Mouse (Mus musculus) spleen, adult 10 weeks (tissue): ENCODE measurements around the gene Jtb. TPM values are rescaled to one million over a fixed set of nuclear protein-coding genes. Genes with fewer than 3 reads are reported as not detected.

ENCODE experiments used
- polyA plus RNA-seq: library from polyadenylated mRNA; stranded (reverse); fragments of 350-450 nt; fragmentation: Illumina TruSeq; extraction: RNeasy Lipid Tissue Mini Kit (QIAGEN cat#74804); gene quantifications from one replicate; pipeline ENCODE4 v1.2.3, GENCODE M21; 2015; ENCODE audit warnings: low replicate concordance; ENCODE audit not compliant: insufficient read depth

The Jtb gene
- 132 TPM for polyA plus RNA-seq

DNA sequence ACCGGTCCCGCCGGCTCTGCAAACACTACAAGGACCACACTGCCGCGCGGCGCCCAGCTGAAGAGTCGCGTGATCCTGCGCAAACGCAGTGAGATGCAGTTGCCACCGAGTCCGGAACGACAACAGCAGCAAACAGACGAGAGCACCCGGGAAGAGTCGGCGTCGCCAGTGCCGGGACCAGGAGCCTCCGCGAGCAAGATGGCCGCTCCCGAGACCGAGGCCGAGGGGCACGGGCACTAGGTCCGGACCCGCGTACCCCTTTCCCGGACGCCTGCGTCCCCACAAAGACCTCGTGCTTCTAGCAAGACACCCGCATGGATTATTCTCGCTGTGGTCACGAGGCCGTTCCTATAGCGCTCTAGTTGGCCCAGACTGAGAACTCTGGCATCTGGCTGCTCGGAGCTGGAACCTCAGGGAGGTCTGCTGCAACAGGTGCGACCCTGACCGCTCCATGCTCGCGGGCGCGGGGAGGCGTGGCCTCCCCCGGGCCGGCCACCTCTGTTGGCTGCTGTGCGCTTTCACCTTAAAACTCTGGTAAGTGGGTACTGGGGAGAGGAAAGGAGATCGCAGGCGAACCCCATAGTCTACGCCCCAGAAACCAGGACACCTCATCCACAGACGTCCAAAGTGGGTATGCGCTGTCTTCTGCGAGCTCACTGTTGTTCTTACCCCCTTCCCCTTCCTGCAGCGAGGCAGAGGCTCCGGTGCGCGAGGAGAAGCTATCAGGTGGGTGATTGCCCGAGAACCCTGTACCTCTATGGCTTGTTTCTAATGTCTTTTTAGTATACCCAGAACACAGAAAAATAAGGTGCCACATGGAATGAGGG is at the start of gene Jtb:
Jtb (plus strand) TSS at position 91 of the 827 bp plus-strand sequence.

DNA sequence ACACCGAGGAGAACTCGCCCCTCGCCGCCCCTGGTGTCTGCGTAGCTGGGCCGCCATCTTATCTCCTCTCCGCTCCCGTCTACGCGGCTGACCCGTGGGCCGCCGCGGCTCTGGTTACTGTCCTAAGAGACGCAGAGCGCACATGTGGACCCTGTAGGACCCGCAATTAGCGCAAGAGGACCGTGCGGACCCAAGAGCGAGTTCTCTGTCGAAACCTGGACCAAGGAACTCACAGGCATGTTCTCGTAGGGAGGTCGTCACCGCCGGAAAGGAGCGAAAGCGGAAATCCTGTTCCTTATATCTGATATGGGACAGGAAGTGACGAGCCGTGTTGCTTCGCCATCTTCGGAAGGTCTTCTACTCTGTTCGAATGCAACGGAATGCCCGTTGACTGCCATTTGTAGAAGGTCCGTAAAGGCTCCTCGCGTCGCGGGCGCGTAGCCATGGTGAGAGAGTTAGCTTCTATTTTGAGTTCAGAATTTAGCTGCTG is 18.0 kb upstream of the Jtb start, which contains the start of the genes Rps27 and Rab13:
Rps27 (minus strand) TSS at position 275 of the 490 bp plus-strand sequence.
Rab13 (plus strand) TSS at position 319 of the 490 bp plus-strand sequence.

DNA sequence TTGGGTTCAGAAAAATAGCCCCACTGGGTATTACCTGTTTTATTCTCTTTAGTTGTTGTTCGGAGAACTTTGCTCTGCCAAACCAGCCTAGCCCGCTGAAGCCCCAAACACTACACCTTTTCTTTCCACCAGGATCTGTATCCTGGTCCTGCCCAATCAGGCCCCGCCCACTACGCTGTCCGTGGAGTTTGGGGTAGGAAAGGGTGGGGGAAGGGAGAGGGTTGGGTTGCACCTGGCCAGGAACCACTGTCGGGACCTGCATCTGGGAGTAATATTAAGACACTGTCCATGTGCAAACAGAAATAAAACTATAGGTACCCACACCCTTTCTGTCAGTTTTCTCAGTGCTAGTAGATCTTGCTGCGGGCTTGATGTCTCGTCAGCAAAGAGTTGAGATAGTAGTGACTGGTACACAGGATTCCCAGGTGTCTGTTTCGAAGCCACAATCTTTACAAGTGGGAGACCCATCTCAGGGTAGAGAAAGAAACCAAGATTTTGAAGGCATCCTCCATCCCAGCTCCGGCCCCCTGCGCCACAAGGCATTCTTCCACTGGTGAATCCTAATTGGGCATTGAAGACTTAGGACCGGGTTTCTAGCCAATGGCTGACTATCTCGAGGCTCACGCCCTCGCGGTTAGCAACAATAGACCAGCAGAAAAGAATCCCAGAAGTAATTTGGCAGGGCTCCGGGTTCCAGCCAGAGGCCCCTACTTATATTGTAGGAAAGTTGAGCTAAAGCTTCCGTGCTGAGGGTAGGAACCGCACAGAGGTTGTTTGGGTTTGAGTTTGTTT is 11.8 kb downstream of the Jtb start, which contains the start of gene Creb3l4:
Creb3l4 (minus strand) TSS at position 529 of the 792 bp plus-strand sequence.

DNA sequence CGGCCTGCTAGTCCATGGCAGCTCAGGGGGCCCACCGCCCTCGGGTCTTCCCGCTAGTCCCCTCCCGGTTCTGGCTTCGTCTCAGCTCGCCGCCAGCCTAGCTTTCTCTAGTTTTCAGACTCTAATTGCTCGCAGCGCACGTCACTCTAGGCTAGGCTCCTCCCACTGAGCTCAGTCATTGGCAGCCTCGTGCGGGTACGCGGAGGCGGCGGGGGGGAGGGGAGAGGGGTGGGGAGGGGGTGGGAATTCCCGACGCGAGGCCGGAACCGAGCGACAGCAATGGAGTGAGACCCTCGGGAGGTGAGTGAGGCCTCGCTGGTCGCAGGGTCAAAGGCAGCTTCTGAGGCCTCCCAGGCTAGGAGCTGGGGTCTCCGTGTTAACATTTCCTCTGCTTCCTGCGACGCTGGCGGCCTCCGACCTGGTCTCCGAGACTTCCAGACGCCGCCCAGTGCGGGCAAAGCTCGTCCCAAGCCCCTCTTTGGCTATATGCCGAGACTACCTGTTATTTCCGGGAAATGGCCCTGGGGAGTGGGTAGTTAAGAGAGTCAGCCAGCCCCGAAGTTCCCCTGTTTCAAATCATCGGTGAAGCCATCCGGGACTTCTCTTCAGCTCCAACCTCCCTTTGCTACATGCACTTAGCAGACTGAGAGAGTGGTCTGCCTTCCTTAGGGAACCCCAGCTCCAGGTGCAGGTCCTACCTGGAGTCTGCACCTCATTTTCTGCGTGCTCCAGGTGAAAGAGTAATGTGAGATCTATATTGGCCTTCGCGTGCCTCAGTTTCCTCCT is 16.8 kb downstream of the Jtb start, which contains the start of gene Slc39a1:
Slc39a1 (plus strand) TSS at position 213 of the 786 bp plus-strand sequence.

DNA sequence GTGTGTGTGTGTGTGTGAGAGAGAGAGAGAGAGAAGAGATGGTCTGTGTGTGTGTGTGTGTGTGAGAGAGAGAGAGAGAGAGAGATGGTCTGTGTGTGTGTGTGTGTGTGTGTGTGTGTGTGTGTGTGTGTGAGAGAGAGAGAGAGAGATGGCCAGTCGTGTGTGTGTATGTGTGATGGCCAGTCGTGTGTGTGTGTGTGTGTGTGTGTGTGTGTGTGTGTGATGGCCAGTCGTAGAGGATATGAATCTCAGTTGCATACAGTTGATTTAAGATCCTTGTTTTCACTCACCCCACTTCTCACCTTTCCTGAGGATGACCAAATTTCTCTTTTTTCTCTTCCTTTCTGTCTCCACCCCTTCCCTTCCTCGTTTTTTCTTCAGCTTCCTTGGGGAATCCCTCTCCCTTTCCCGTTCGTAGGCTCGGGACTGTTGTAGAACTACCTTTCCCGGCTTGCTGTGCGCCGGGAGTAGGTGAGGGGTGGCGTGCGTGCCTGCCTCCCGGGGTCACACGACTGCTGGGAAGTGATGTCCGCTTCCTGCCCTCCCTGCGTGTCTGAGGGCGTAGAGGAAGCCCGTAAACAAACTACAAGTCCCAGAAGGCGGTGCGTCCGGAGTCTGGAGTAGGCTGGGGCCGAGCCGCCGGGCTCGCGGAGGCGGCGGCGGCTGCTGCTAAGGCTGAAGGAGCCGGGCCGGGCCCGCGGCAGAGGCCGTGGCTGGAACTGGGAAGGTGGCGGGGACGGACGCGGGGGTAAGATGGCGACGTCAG is 22.4 kb downstream of the Jtb start, which contains the start of gene Crtc2:
Crtc2 (plus strand) TSS at position 511 of the 766 bp plus-strand sequence.

DNA sequence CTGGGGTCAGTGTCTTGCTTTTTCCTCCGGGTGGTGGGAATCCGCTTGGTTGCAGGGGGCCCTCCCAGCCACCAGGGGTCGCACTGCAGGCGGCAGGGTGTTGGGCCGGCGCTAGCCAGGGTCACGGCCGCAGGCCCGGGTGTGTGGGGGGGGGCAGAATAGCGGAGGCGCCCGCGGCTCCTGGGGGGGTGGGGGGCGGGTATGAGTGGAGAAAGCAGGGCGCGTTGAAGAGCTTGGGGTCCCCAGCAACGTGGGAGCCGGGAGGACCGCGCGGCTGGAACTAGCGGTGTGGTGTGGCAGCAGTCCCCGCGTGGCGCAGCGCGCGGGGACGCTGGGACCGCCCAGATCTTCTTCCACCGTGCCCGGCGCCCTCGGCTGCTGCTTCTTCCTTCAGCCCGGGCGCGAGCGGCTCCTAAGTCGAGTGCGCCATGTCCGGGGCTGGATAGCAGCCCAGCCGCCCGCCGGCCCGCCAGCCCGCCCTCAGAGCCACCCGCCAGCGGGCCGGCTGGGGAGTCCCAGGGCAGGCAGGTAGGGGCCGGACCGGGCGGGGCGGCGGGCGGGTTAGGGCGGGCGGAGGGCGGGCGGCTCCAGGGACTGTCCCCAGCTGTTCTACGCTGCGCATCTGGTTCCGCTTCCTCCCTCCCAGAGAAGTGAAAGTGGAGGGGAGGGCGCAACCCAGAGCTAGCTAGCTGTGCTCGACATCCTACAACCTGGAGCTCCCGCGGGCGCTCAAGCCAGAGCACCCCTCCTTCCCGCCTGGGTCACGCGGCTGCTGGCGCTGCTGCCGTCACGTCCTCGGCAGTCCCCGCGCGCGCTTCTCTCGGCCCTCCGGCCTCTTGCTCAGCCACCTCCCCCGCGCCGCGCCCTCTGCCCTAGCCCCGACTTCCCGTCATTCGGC is 33.9 kb downstream of the Jtb start, which contains the start of gene Dennd4b:
Dennd4b (plus strand) TSS at position 152 of the 898 bp plus-strand sequence.

Other genes starting within 250 kb of the Jtb start
- 81.9 TPM for gene Hax1, start 232.8 kb upstream of the Jtb start, polyA plus RNA-seq
- 139 TPM for gene 4933434E20Rik, start 180.0 kb upstream of the Jtb start, polyA plus RNA-seq
- gene Ubap2l, start 179.0 kb upstream of the Jtb start, polyA plus RNA-seq = 173 TPM
- 559 TPM for gene Tpm3, start 158.9 kb upstream of the Jtb start, polyA plus RNA-seq
- gene Nup210l, start 127.5 kb upstream of the Jtb start, polyA plus RNA-seq = 1.8 TPM
- 14,060 TPM for gene Rps27, start 17.9 kb upstream of the Jtb start, polyA plus RNA-seq
- gene Rab13, start 17.9 kb upstream of the Jtb start, polyA plus RNA-seq = 13.1 TPM
- 0.46 TPM for gene Creb3l4, start 11.9 kb downstream of the Jtb start, polyA plus RNA-seq
- 66.4 TPM for gene Slc39a1, start 16.6 kb downstream of the Jtb start, polyA plus RNA-seq
- gene Crtc2, start 22.6 kb downstream of the Jtb start, polyA plus RNA-seq = 98.9 TPM
- gene Dennd4b, start 33.6 kb downstream of the Jtb start, polyA plus RNA-seq = 39.4 TPM
- 33.2 TPM for gene Gatad2b, start 61.6 kb downstream of the Jtb start, polyA plus RNA-seq
- 3.6 TPM for gene Slc27a3, start 158.3 kb downstream of the Jtb start, polyA plus RNA-seq
- gene Ints3, start 202.0 kb downstream of the Jtb start, polyA plus RNA-seq = 30.3 TPM
- gene Npr1, start 234.3 kb downstream of the Jtb start, polyA plus RNA-seq = 11.0 TPM
- gene Ilf2, start 244.5 kb downstream of the Jtb start, polyA plus RNA-seq = 92.2 TPM